ENCODE assay signal across 8 mouse cellular contexts in genomic region chr3:108209946-108210770, GRCm38 (mm10). TPM values are rescaled to one million over a fixed set of nuclear protein-coding genes. Genes with fewer than 3 reads are reported as not detected.
DNase-seq lines count a peak whose midpoint lies in the region; ATAC-seq lines count a peak whose summit lies in the region.

No protein-coding gene starts in this region.

- ATAC-seq in hindbrain, embryonic 12.5 days (ENCODE audit: low FRiP score), result peak; percentile 97

- peak overlapping the region; percentile 92 for H3K9ac ChIP-seq in hindbrain, embryonic 12.5 days

- WGBS in hindbrain, embryonic 12.5 days, result under 1% methylated on average over 60 of the region's 72 CpGs

- H3K4me2 ChIP-seq in hindbrain, embryonic 12.5 days (replicated peaks), result peak overlapping the region; percentile 92

- no peaks in the 10 kb centered on the region for H3K9me3 ChIP-seq in hindbrain, embryonic 12.5 days (replicated peaks)

- H3K4me1 ChIP-seq in hindbrain, embryonic 12.5 days, result peaks cover 21% of the 10 kb centered on the region

- peak overlapping the region; percentile 93 for H3K27ac ChIP-seq in hindbrain, embryonic 12.5 days

- peaks cover 33% of the 10 kb centered on the region for H3K36me3 ChIP-seq in hindbrain, embryonic 12.5 days

- peak overlapping the region; percentile 62 for H3K4me3 ChIP-seq in hindbrain, embryonic 12.5 days

- peaks cover 7% of the 10 kb centered on the region; the same call in 1 of the 2 replicates for H3K27me3 ChIP-seq in hindbrain, embryonic 12.5 days

- peak; percentile 99 for DNase-seq in NIH3T3 (ENCODE audit: low read depth)
- peak; percentile 94 to 97 for DNase-seq in cerebellum, postnatal 10 days
- DNase-seq in frontal cortex, postnatal 10 days (ENCODE audit: low spot score in 2 of 2), result peak; percentile 89 to 92
- peak; percentile 96 for DNase-seq in layer of hippocampus, postnatal 14 days (ENCODE audit: low spot score in 2 of 2)
- DNase-seq in lung, postnatal 14 days, result peak; percentile 92
- peak; percentile 94 for DNase-seq in retina, adult 2 months (ENCODE audit: low read depth, low spot score)
- peak; percentile 91 to 95 for DNase-seq in thymus, postnatal 36 days

RNA-seq across cellular contexts. Expression of gene Atxn7l2, which starts 0.6 kb away (rescaled TPM):
- polyA plus RNA-seq in hindbrain, embryonic 12.5 days (2016; fragmentation: Nextera tagmentation; extraction: Ambion mirVana), result 27.6 and 29.6 TPM in 2 replicates
- 10 to 100 TPM; 20.9 to 24.4 TPM for total RNA-seq in layer of hippocampus, postnatal 14 days (2021)

RNA-seq across cellular contexts. Expression of gene Cyb561d1, which starts 9.1 kb away (rescaled TPM):
- 5.0 and 5.6 TPM in 2 replicates for polyA plus RNA-seq in hindbrain, embryonic 12.5 days (2016; fragmentation: Nextera tagmentation; extraction: Ambion mirVana)
- 10 to 100 TPM; 11.5 to 12.4 TPM for total RNA-seq in layer of hippocampus, postnatal 14 days (2021)

RNA-seq across cellular contexts. Expression of gene Sypl2, which starts 16.3 kb away (rescaled TPM):
- polyA plus RNA-seq in hindbrain, embryonic 12.5 days (2016; fragmentation: Nextera tagmentation; extraction: Ambion mirVana), result 0.58 and 0.72 TPM in 2 replicates
- 1 to 10 TPM; 1.8 to 2.6 TPM for total RNA-seq in layer of hippocampus, postnatal 14 days (2021)

RNA-seq across cellular contexts. Expression of gene Amigo1, which starts 24.0 kb away (rescaled TPM):
- polyA plus RNA-seq in hindbrain, embryonic 12.5 days (2016; fragmentation: Nextera tagmentation; extraction: Ambion mirVana), result 10.7 and 13.1 TPM in 2 replicates
- 10 to 100 TPM; 47.2 to 49.0 TPM for total RNA-seq in layer of hippocampus, postnatal 14 days (2021)

RNA-seq across cellular contexts. Expression of gene Psma5, which starts 46.6 kb away (rescaled TPM):
- polyA plus RNA-seq in hindbrain, embryonic 12.5 days (2016; fragmentation: Nextera tagmentation; extraction: Ambion mirVana), result 205 and 218 TPM in 2 replicates
- 10 to 100 TPM; 77.2 to 80.1 TPM for total RNA-seq in layer of hippocampus, postnatal 14 days (2021)

Comparison
In these comparisons a context has a peak if more than half of its experiments do, and no peak if none do; other contexts are left out.
1. Peak in every context shown above with its lines: DNase-seq, ATAC-seq, H3K4me3 ChIP-seq and H3K27ac ChIP-seq.